Mouse (Mus musculus): Measurements from ENCODE around the gene Rabep1. TPM values are rescaled to one million over a fixed set of nuclear protein-coding genes. Genes with fewer than 3 reads are reported as not detected.

The Rabep1 gene
- polyA plus RNA-seq, 1 experiment from 2014 or later, result 90.9 TPM

GRCm38 (mm10) chr11:70826207-70826606 is 18.4 kb upstream of the Rabep1 start:
- H3K4me2 ChIP-seq (replicated peaks; ENCODE audit: low read depth), result no peak overlapping the region
- no peaks in the 10 kb centered on the region for H3K9me3 ChIP-seq (ENCODE audit: control insufficient read depth)
- H3K27ac ChIP-seq (ENCODE audit: low read depth, low read length), result no peak overlapping the region
- no peak overlapping the region for H3K4me3 ChIP-seq (ENCODE audit: low read depth, low read length)
- H3K27me3 ChIP-seq (replicated peaks; ENCODE audit: control insufficient read depth, insufficient read depth, low read length), result no peaks in the 10 kb centered on the region
- 67% methylated on average over 2 of the region's 2 CpGs for WGBS
- peak; percentile 57 for TF ChIP-seq CTCF (IDR thresholded peaks at IDR 0.05; ENCODE audit: low read depth)
- no peaks in the 10 kb centered on the region; the same call in 1 of the 2 replicates for H3K4me1 ChIP-seq (replicated peaks; ENCODE audit: control insufficient read depth, insufficient read depth, low read length)
- H3K36me3 ChIP-seq (ENCODE audit: control insufficient read depth, insufficient read depth), result no peaks in the 10 kb centered on the region
- ATAC-seq, result no peak
- no peak overlapping the region for H3K9ac ChIP-seq (ENCODE audit: low read depth, low read length)

- no peaks in the 10 kb centered on the region for H3K9me3 ChIP-seq (ENCODE audit: control insufficient read depth)
- 49% methylated on average over 11 of the region's 11 CpGs for WGBS
- TF ChIP-seq CTCF (IDR thresholded peaks at IDR 0.05; ENCODE audit: low read depth), result no peak
- H3K4me3 ChIP-seq (ENCODE audit: low read depth, low read length), result no peak overlapping the region
- no peak overlapping the region for H3K4me2 ChIP-seq (replicated peaks; ENCODE audit: low read depth)
- H3K27me3 ChIP-seq (replicated peaks; ENCODE audit: control insufficient read depth, insufficient read depth, low read length), result no peaks in the 10 kb centered on the region
- H3K4me1 ChIP-seq (replicated peaks; ENCODE audit: control insufficient read depth, insufficient read depth, low read length), result no peaks in the 10 kb centered on the region
- peak; percentile 54; the same call in 1 of the 2 replicates for ATAC-seq
- H3K36me3 ChIP-seq (ENCODE audit: control insufficient read depth, insufficient read depth), result no peaks in the 10 kb centered on the region
- no peak overlapping the region for H3K27ac ChIP-seq (ENCODE audit: low read depth, low read length)
- no peak overlapping the region for H3K9ac ChIP-seq (ENCODE audit: low read depth, low read length)
These were observed 15.5 kb upstream of the Rabep1 start for GRCm38 (mm10) chr11:70828975-70829615.

DNA sequence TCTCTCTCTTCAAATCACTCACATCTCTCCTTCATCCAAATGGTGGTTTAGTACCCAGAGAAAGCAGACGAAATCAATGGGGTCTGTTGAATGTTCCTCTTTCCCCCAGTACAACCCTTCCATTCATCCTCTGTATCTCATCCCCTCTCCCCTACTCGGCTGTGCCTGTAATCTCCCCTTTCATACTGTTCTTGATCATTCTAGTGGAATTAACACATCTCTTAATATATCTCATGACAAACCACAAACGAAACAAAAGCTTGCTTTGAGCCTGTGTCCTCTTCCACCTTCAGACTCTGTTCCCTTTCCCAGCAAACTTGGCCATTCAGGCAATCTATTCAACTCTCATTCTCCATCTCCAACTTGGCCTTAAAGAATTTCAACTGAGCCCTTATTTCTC is 13.4 kb upstream of the Rabep1 start:
- no peak overlapping the region for H3K27ac ChIP-seq (ENCODE audit: low read depth, low read length)
- 69% methylated on average over 3 of the region's 3 CpGs for WGBS
- no peaks in the 10 kb centered on the region for H3K4me1 ChIP-seq (replicated peaks; ENCODE audit: control insufficient read depth, insufficient read depth, low read length)
- H3K9ac ChIP-seq (ENCODE audit: low read depth, low read length), result no peak overlapping the region
- H3K27me3 ChIP-seq (replicated peaks; ENCODE audit: control insufficient read depth, insufficient read depth, low read length), result no peaks in the 10 kb centered on the region
- no peak overlapping the region for H3K4me2 ChIP-seq (replicated peaks; ENCODE audit: low read depth)
- no peaks in the 10 kb centered on the region for H3K9me3 ChIP-seq (ENCODE audit: control insufficient read depth)
- TF ChIP-seq CTCF (IDR thresholded peaks at IDR 0.05; ENCODE audit: low read depth), result no peak
- H3K4me3 ChIP-seq (ENCODE audit: low read depth, low read length), result no peak overlapping the region
- no peaks in the 10 kb centered on the region for H3K36me3 ChIP-seq (ENCODE audit: control insufficient read depth, insufficient read depth)
- no peak for ATAC-seq

DNA sequence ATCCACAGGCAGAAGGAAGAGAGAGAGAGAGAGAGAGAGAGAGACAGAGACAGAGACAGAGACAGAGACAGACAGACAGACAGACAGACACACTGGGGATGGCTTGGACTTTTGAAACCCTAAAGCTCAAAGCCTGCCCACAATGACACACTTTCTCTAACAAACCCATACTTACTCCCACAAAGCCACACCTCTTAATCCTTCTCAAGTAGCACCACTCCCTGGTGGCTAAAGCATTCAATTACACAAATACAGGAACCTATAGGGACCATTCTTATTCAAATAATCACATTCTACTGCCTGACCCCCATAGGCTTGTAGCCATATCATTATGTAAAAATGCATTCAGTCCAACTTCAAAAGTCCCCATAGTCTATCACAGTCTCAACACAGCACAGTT is 11.2 kb upstream of the Rabep1 start:
- TF ChIP-seq CTCF (IDR thresholded peaks at IDR 0.05; ENCODE audit: low read depth), result no peak
- no peaks in the 10 kb centered on the region for H3K36me3 ChIP-seq (ENCODE audit: control insufficient read depth, insufficient read depth)
- no peak overlapping the region for H3K4me3 ChIP-seq (ENCODE audit: low read depth, low read length)
- no peaks in the 10 kb centered on the region for H3K27me3 ChIP-seq (replicated peaks; ENCODE audit: control insufficient read depth, insufficient read depth, low read length)
- H3K27ac ChIP-seq (ENCODE audit: low read depth, low read length), result no peak overlapping the region
- H3K9ac ChIP-seq (ENCODE audit: low read depth, low read length), result no peak overlapping the region
- no peak for ATAC-seq
- no peaks in the 10 kb centered on the region for H3K9me3 ChIP-seq (ENCODE audit: control insufficient read depth)
- no peak overlapping the region for H3K4me2 ChIP-seq (replicated peaks; ENCODE audit: low read depth)
- no peaks in the 10 kb centered on the region for H3K4me1 ChIP-seq (replicated peaks; ENCODE audit: control insufficient read depth, insufficient read depth, low read length)

DNA sequence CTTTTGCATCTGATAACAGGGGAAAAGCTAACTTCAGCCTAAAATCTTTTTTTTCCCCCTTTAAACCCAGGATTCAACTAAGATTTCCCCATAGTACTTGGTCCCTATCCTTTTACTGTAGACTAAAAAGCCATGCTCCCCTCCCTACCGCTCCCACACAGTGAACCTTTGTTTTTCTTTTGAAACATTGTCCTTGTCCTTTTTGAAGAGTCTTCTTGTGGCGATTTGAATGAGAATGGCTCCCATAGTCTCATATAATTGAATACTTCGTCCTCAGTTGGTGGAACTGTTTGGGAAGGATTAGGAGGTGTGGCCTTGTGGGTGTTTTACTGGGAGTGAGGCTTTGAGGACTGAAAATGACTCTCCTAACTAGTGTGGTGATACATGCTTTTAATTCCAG is 10.7 kb upstream of the Rabep1 start:
- no peak for ATAC-seq

DNA sequence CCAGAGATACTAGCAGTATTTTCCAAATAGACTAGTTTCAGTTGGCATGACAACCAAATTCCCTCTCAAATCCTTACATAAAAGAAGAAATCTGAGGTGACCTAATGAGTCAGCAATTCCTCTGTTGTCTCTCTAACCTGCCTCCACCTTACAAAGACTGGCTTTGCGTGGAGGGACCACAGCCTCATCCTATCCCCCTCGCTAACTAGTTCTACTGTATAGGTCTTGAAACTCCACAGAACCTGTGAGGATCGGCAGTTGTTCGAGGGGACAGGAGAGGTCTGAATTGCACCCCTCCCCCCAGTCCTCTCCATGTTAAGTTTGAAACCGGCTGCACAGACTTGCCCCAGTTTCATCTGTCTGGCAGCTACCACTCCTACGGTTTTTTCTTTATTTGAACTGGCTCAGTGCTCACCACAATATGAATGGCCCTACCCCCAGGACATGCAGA is 9.2 kb upstream of the Rabep1 start:
- Histone ChIP-seq H3K27me3 (replicated peaks; ENCODE audit: control insufficient read depth, insufficient read depth, low read length) (no peaks in the 10 kb centered on the region), H3K9me3 (ENCODE audit: control insufficient read depth) (no peaks in the 10 kb centered on the region), H3K27ac (ENCODE audit: low read depth, low read length) (no peak overlapping the region), H3K4me3 (ENCODE audit: low read depth, low read length) (no peak overlapping the region), H3K4me1 (replicated peaks; ENCODE audit: control insufficient read depth, insufficient read depth, low read length) (no peaks in the 10 kb centered on the region), H3K9ac (ENCODE audit: low read depth, low read length) (no peak overlapping the region), H3K4me2 (replicated peaks; ENCODE audit: low read depth) (no peak overlapping the region), H3K36me3 (ENCODE audit: control insufficient read depth, insufficient read depth) (no peaks in the 10 kb centered on the region)
- WGBS, result 55% methylated on average over 6 of the region's 6 CpGs
- ATAC-seq, result no peak
- TF ChIP-seq CTCF (IDR thresholded peaks at IDR 0.05; ENCODE audit: low read depth), result no peak

More for the DNA sequence above, 10.7 kb upstream of the Rabep1 start:
- Histone ChIP-seq H3K36me3 (ENCODE audit: control insufficient read depth, insufficient read depth) (no peaks in the 10 kb centered on the region), H3K27ac (ENCODE audit: low read depth, low read length) (no peak overlapping the region), H3K27me3 (replicated peaks; ENCODE audit: control insufficient read depth, insufficient read depth, low read length) (no peaks in the 10 kb centered on the region), H3K4me2 (replicated peaks; ENCODE audit: low read depth) (no peak overlapping the region), H3K4me3 (ENCODE audit: low read depth, low read length) (no peak overlapping the region), H3K4me1 (replicated peaks; ENCODE audit: control insufficient read depth, insufficient read depth, low read length) (no peaks in the 10 kb centered on the region), H3K9ac (ENCODE audit: low read depth, low read length) (no peak overlapping the region), H3K9me3 (ENCODE audit: control insufficient read depth) (no peaks in the 10 kb centered on the region)
- WGBS, result 89% methylated on average over 3 of the region's 3 CpGs
- no peak for TF ChIP-seq CTCF (IDR thresholded peaks at IDR 0.05; ENCODE audit: low read depth)

Data from intestine, postnatal 0 days (tissue).